Comparison of ENCODE assay signal across 14 mouse cellular contexts in the genomic region with DNA sequence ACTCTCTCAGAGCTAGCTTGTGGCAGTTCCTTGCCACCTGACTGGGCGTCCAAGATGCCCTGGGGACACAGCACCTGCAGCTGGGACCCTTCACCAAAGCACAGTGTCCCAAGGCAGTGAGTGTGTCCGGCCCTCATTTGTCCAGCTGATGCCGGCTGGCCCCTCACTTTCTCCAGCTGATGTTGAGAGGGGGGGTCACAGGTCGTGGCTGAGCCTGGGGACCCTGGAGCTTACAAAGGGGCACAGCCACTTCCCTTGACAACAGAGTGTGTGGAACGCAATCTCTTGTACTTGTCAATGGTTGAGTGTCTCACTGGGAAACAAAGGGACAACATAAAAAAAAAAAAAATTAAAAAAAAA.
DNase-seq lines count a peak whose midpoint lies in the region; ATAC-seq and TF ChIP-seq lines count a peak whose summit lies in the region.
"Had no signal": no experiment of that assay in that cellular context is flagged by ENCODE, and none has a peak within 500 bp of the region (broad histone marks: within the 10 kb centered on the region; RNA-seq: fewer than 3 reads in every experiment).

No protein-coding gene starts in this region.

- H3K9me3 ChIP-seq in forebrain, embryonic 11.5 days (ENCODE audit: control insufficient read depth, low read length) = no peaks in the 10 kb centered on the region
- no peaks in the 10 kb centered on the region for H3K9me3 ChIP-seq in forebrain, embryonic 16.5 days (ENCODE audit: control insufficient read depth, low read length)
- H3K9me3 ChIP-seq: embryonic facial prominence, embryonic 15.5 days; liver, embryonic 15.5 days had no signal

- no peak for TF ChIP-seq CTCF in testis, adult 2 months (IDR thresholded peaks at IDR 0.05; ENCODE audit: control insufficient read depth, insufficient read depth, insufficient replicate concordance, low read depth, low read length)

- no peak overlapping the region for H3K4me3 ChIP-seq in forebrain, embryonic 11.5 days (ENCODE audit: low read depth, low read length)
- H3K4me3 ChIP-seq in forebrain, embryonic 16.5 days (replicated peaks; ENCODE audit: low read length) = no peak overlapping the region
- H3K4me3 ChIP-seq in testis, adult 2 months (ENCODE audit: control insufficient read depth, low read depth, low read length) = peak overlapping the region; percentile 54
- H3K4me3 ChIP-seq: embryonic facial prominence, embryonic 15.5 days; liver, embryonic 15.5 days; myocyte had no signal

- no peak overlapping the region for H3K27ac ChIP-seq in forebrain, embryonic 11.5 days (ENCODE audit: low read depth, low read length)
- no peak overlapping the region for H3K27ac ChIP-seq in forebrain, embryonic 16.5 days (ENCODE audit: low read length)
- no peak overlapping the region for H3K27ac ChIP-seq in testis, adult 2 months (ENCODE audit: control insufficient read depth, insufficient read depth, low read depth, low read length)
- H3K27ac ChIP-seq: embryonic facial prominence, embryonic 15.5 days; liver, embryonic 15.5 days had no signal

- H3K4me1 ChIP-seq in forebrain, embryonic 11.5 days (replicated peaks; ENCODE audit: control insufficient read depth, insufficient read depth, low read length) = peaks cover 13% of the 10 kb centered on the region
- peaks cover 9% of the 10 kb centered on the region; the same call in 1 of the 2 replicates for H3K4me1 ChIP-seq in forebrain, embryonic 16.5 days (replicated peaks; ENCODE audit: control insufficient read depth, insufficient read depth, low read length)
- peaks cover 10% of the 10 kb centered on the region for H3K4me1 ChIP-seq in testis, adult 2 months (ENCODE audit: control insufficient read depth, insufficient read depth, low read length)
- H3K4me1 ChIP-seq: liver, embryonic 15.5 days had no signal

- ATAC-seq in forebrain, embryonic 11.5 days (replicated peaks; ENCODE audit: low FRiP score) = peak; percentile 58
- ATAC-seq in forebrain, embryonic 16.5 days = no peak

- H3K27me3 ChIP-seq in forebrain, embryonic 11.5 days (ENCODE audit: control insufficient read depth, insufficient read depth, low read length) = peaks cover 31% of the 10 kb centered on the region
- no peaks in the 10 kb centered on the region for H3K27me3 ChIP-seq in forebrain, embryonic 16.5 days (replicated peaks; ENCODE audit: control insufficient read depth, insufficient read depth, low read length)
- no peaks in the 10 kb centered on the region for H3K27me3 ChIP-seq in testis, adult 2 months (ENCODE audit: control insufficient read depth, insufficient read depth, low read length)
- H3K27me3 ChIP-seq: embryonic facial prominence, embryonic 15.5 days; liver, embryonic 15.5 days had no signal

- H3K9ac ChIP-seq in forebrain, embryonic 11.5 days (ENCODE audit: low read length) = no peak overlapping the region
- H3K9ac ChIP-seq in forebrain, embryonic 16.5 days (replicated peaks; ENCODE audit: low read depth, low read length) = no peak overlapping the region
- H3K9ac ChIP-seq: embryonic facial prominence, embryonic 15.5 days; liver, embryonic 15.5 days had no signal

- DNase-seq in forebrain, embryonic 11.5 days (ENCODE audit: low spot score) = peak; percentile 65
- DNase-seq in testis, postnatal 14 days (ENCODE audit: low spot score) = no peak
- DNase-seq in mesoderm, embryonic 11.5 days (ENCODE audit: low read depth, low spot score) = peak; percentile 28
- no peak for DNase-seq in thymus, postnatal 4 days
- no peak for DNase-seq in thymus, postnatal 36 days
- no peak for DNase-seq in kidney, postnatal 10 days
- DNase-seq: cerebellum, adult 11-12 months; heart, adult 18-20 months; kidney, adult 11 months had no signal

- peak overlapping the region; percentile 21; the same call in 1 of the 2 replicates for H3K4me2 ChIP-seq in forebrain, embryonic 11.5 days (ENCODE audit: low read depth, low read length, severe bottlenecking)
- no peak overlapping the region for H3K4me2 ChIP-seq in forebrain, embryonic 16.5 days (ENCODE audit: low read length)
- H3K4me2 ChIP-seq: embryonic facial prominence, embryonic 15.5 days; liver, embryonic 15.5 days had no signal

- WGBS in forebrain, embryonic 11.5 days = 3% methylated on average over 5 of the region's 5 CpGs
- WGBS in forebrain, embryonic 16.5 days = 16% methylated on average over 5 of the region's 5 CpGs

- TF ChIP-seq POLR2A in testis, adult 2 months (IDR thresholded peaks at IDR 0.05; ENCODE audit: control insufficient read depth, low read depth, low read length) = no peak

- H3K36me3 ChIP-seq in forebrain, embryonic 11.5 days (ENCODE audit: control insufficient read depth, insufficient read depth, low read length) = no peaks in the 10 kb centered on the region
- no peaks in the 10 kb centered on the region for H3K36me3 ChIP-seq in forebrain, embryonic 16.5 days (ENCODE audit: control insufficient read depth, insufficient read depth)
- no peaks in the 10 kb centered on the region for H3K36me3 ChIP-seq in testis, adult 2 months (ENCODE audit: control insufficient read depth, insufficient read depth, low read length)
- H3K36me3 ChIP-seq: embryonic facial prominence, embryonic 15.5 days; liver, embryonic 15.5 days had no signal

Comparison
In these comparisons a context has a peak if more than half of its experiments do, and no peak if none do; other contexts are left out.
1. DNase-seq: peak in forebrain, embryonic 11.5 days (single experiment) and mesoderm, embryonic 11.5 days (single experiment); none in testis, postnatal 14 days (single experiment), thymus, postnatal 4 days (single experiment), thymus, postnatal 36 days (0 of 2) and kidney, postnatal 10 days (single experiment).